Mouse (Mus musculus) CH12.LX (cell line): Measurements from ENCODE around the gene Ccdc148.

Experiments used
- CTCF ChIP-seq, 2 experiments: IDR thresholded peaks in 1 of 2; conservative IDR thresholded peaks in 1 of 2; 2 replicates each; pipeline ENCODE4 v1.5.1; 2011 to 2012; ENCODE audit warnings: low read depth in 2 of 2, low read length in 2 of 2, improper control_type of control experiment in 1 of 2, inconsistent platforms in 1 of 2, mild to moderate bottlenecking in 1 of 2, moderate library complexity in 1 of 2
- E2F4 ChIP-seq: IDR thresholded peaks from 2 replicates; pipeline ENCODE4 v1.6.1; 2011; ENCODE audit warnings: low read depth, low read length, improper control_type of control experiment; ENCODE audit not compliant: insufficient replicate concordance
- ELF1 ChIP-seq: IDR thresholded peaks from 2 replicates; pipeline ENCODE4 v1.6.1; 2014; ENCODE audit warnings: low read depth, mild to moderate bottlenecking, inconsistent platforms, low read length, improper control_type of control experiment
- EP300 ChIP-seq: IDR thresholded peaks from 2 replicates; pipeline ENCODE4 v1.6.1; 2011; ENCODE audit warnings: low read length, improper control_type of control experiment
- MAZ ChIP-seq: IDR thresholded peaks from 2 replicates; pipeline ENCODE4 v1.6.1; 2012; ENCODE audit warnings: low read depth, mild to moderate bottlenecking, inconsistent platforms, low read length, improper control_type of control experiment, moderate library complexity
- MXI1 ChIP-seq: IDR thresholded peaks from 2 replicates; pipeline ENCODE4 v1.6.1; 2011; ENCODE audit warnings: mild to moderate bottlenecking, low read depth, low read length, improper control_type of control experiment
- POLR2AphosphoS2 ChIP-seq: IDR thresholded peaks from 2 replicates; pipeline ENCODE4 v1.6.1; 2011; ENCODE audit warnings: low read depth, low read length, improper control_type of control experiment
- RCOR1 ChIP-seq: conservative IDR thresholded peaks from 2 replicates; pipeline ENCODE4 v1.6.1; 2012; ENCODE audit warnings: low read depth, mild to moderate bottlenecking, inconsistent platforms, low read length, improper control_type of control experiment
- USF1 ChIP-seq: IDR thresholded peaks from 2 replicates; pipeline ENCODE4 v1.6.1; 2014; ENCODE audit warnings: low read depth, mild to moderate bottlenecking, inconsistent platforms, low read length, improper control_type of control experiment
- ZNF384 ChIP-seq: IDR thresholded peaks from 2 replicates; pipeline ENCODE4 v1.6.1; 2012; ENCODE audit warnings: low read depth, low read length, improper control_type of control experiment, inconsistent platforms

- TF ChIP-seq E2F4: no peak
- no peak for TF ChIP-seq RCOR1
- TF ChIP-seq USF1: no peak
- TF ChIP-seq POLR2AphosphoS2: no peak
- TF ChIP-seq ELF1: no peak
- TF ChIP-seq ZNF384: no peak
- no peak for TF ChIP-seq CTCF (conservative IDR thresholded peaks at IDR 0.05 in 1 of 2, IDR thresholded peaks at IDR 0.05 in 1 of 2; ENCODE audit: low read depth in 2 of 2, low read length in 2 of 2)
- no peak for TF ChIP-seq MXI1
- TF ChIP-seq MAZ: no peak
- no peak for TF ChIP-seq EP300
Observed at GRCm38 (mm10) chr2:59161021-59161440, 548 bp upstream of the Ccdc148 start.
